Mouse (Mus musculus) neutrophil, adult 83 days (primary cell): ENCODE measurements around the gene Syvn1. TPM values are rescaled to one million over a fixed set of nuclear protein-coding genes. Genes with fewer than 3 reads are reported as not detected.

Experiments
- total RNA-seq, 2 experiments: library from RNA; stranded (reverse); gene quantifications; one replicate each; pipeline ENCODE4 v1.2.4; 2023

Gene Syvn1
- total RNA-seq, result 10 to 100 TPM; 40.0 to 42.7 TPM

DNA sequence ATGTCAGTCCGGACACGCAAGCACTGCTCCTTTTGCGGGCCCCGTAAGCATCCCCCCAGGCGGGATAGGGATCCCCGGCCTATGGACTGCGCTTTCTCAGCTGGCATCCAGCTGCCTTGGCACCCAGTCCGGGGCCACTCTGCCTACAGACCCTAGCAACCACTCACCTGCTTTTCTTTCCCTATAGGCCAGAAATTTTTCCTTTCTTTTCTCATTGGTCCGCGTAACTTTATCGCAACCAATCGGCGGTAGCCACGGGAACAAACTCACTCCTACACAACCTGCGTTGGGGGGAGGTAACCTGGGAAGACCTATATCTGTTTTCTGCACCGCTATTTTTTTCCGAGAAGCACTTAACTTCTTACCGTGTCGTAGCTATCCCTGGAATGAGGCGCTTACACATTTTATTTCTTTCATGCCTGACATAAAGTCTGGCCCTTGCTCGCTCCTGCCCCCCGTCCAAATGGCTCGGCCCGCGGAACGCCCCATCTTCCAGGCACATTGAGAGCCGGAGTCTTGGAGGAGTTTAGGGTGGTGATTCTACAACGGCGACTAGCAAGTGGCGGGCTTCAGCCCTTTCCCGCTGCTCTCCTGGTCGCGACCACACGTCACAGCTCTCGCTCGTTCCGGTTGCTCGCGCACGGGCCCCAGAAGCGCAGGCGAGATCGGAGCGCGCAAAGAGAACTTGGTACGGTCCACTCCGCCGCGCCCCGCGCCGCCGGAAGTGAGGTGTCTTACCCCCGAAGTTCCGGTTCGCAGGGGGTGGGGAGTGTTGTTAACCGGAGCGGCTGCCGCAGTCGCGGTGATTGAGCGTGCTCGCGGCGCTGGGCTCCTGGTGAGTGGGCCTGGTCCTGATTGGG lies at the start of gene Syvn1:
Gene Syvn1, plus strand, starts transcription at position 283 of the 860 bp plus-strand sequence.

DNA sequence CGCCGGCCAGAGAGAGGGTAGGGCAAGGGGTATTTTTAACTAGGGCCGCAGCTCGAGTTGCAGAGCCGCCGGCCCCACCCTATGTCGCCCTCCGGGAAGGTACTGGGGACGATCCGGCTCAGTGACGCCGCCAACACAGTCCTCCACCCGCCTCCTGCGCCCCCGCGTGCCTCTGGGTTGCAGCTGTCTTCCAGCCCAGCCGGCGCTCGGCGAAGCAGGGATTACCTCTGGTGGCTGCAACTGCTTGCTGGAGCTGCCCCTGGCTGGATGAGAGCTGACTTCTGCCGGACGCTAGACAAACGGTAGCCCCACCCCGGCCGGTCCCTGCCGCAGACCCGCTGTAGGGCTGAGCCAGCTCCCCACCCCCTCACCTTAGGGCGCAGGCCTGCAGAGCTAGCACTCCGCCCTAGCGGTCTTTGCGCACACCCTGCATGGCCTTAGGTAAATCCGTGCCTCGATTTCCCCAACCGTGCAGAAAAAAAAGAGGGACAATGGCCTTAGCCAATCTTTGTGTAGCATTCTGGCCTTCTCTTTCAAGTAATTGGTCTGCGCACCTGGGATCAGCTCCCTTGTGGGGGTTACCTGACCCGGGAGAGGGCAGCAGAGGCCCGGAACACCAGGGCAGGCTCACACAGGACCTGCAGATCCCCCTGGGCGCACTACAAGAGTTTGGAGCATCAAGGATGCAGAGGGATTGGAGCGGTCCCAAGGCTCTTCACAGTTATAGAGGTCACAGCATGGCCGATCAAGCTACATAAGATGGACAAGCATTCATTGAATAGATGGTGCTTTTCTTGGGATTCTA lies 30.7 kb upstream of the Syvn1 start, which contains the start of gene Capn1:
Gene Capn1, minus strand, starts transcription at position 387 of the 805 bp plus-strand sequence.

DNA sequence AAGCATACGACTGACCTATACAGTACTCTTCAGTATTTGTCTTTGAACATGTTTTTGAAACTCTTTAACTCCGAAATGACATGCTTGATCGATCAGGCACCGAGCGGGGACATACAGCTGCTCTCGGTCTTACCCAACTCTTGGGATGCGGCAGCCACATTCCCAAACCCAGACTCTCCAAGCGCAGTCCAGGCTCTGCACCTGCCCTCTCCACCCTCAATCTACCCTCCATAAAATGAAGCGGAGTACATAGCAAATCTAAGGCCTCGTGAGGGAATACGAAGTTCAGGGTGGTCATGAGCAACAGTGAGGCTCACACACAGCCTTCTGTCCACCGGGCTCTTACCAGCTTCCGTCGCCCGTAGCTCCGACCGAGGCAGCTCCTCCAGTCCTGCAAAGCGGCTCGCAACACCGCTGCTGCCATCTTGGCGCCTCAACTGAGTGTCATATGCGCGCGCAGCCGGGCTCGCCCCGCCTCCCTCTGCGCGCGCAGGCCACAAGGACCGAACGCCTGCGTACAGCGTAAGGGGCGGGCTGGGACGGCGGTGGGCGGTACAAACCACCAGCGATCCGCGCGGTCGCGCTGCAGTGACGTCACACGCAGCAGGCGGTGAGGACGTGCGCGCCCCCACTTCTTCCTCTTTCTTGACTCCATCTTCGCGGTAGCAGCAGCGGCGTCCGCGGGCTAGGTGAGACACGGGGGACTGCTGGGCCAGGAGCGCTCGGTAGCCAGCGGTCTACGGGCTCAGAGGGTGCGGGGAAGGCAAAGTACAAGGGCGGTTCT lies 11.1 kb downstream of the Syvn1 start, which contains the start of the genes Mrpl49 and Fau:
Gene Mrpl49, minus strand, starts transcription at position 473 of the 784 bp plus-strand sequence.
Gene Fau, plus strand, starts transcription at position 532 of the 784 bp plus-strand sequence.

DNA sequence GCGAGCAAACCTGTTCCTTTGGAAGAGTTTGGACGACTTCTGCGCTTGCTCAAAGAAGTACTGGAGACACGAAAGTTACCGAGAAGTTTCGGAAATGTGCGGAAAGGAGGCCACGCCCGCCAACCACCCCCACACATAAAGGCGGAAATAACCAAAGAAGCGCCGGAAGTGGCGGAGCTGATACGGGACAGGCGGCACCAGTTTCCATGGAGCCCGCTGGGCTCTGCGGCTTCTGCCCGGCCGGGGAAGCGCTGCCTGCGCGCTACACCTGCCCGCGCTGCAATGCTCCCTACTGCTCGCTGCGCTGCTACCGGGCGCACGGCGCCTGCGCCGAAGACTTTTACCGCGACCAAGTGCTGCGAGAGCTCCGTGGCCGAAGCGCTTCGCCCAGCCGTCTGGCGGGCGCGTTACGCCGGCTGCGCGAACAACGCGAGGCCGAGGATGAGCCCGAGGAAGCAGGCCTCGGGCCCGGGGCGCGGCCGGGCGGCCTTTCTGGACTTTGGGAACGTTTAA lies 14.7 kb downstream of the Syvn1 start, which contains the start of gene Znhit2:
Gene Znhit2, plus strand, starts transcription at position 172 of the 513 bp plus-strand sequence.

DNA sequence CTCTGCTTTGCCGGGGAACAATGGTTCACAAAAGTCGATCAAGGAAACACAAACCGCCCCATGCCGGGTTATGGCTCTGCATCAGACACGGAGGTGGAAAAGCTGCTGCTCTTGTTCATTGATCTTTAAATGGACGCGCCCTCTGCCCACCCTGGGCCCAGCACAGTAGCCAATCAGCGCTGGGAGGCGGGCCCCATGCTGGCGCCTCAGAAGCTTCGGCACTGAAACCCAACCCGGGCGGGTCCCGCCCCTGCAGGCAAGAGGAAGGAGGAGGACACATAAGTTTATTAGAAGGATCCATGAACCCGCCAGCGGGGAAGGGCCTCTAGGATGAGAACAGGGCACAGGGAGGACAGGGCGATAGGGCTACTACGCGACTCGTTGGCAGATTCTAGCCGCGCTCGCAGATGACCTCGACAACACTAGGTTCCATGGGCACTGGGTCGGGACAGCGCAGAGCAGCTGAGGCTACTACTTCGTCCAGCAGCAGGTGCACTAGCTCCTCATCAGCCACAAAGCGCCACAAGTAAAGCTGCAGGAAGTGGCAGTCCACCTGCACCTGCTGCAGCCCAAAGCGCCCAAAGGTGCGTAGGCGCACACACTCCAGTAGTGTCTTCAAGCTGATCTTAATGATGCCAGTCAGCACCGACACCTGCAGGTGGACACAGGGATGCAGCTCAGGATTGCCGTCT lies 21.5 kb downstream of the Syvn1 start, which contains the start of gene Tm7sf2:
Gene Tm7sf2, minus strand, starts transcription at position 650 of the 692 bp plus-strand sequence.

DNA sequence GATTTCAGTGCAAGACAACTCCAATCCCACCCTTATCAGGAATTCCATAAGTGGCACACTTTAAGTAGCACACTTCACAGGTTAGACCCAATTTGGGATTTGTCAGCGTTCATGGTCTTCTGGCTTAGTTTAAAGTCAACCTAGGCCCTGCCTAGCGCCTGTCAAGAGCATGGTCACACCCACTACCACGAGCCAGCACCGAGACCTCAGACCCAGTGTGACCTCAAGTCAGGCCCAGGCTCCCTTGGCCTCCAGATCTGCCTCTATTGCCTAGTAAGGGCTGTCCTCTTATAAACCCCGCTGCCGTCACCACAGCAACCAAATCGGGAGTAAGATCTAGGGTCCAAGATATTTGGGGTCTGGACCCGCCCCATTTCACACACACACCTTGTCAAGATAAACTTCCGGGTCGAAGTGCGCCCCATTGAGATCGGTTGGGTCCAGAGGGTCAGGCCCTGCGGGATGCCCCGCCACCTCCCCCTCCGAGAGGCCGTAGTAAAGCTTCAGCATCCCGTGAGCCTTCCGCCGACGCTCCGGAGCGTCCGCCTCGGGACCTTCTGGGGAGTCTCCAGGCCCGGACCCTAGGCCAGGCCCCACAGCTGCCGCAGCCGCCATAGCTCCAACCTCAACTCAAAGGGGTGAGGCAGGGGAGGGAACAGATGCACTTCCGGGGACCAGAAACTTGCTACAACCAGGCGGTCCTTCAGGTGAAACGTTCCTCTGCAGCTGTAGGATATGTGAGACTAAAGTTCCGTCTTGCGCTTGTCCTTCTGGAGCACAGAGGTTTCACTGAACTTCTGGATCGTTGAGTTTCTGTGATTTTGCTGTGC lies 30.4 kb downstream of the Syvn1 start, which contains the start of gene Vps51:
Gene Vps51, minus strand, starts transcription at position 668 of the 830 bp plus-strand sequence.

DNA sequence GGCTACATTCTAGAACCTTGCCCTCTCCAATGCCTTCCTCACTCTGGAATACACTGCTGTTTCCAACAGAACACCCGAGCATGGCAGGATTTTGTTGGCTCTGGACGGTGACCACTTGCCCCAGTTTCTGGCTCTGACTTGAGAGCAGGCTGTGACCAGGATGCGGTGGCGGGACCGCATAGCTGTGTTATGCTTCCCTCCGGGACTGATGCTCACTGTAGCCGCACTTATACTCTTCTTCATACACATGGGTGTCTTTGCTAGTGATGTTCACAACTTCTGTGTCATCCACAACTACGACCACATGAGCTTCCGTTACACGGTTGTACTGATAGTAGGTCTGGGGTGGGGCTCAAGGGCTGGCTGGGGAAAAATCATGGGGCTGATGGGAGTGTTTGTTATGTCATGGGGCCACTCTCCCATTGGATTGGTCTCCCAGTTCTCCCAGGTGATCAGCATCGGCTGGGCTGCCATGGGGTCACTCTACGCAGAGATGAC lies 33.7 kb downstream of the Syvn1 start, which contains the start of gene Tmem262:
Gene Tmem262, plus strand, starts transcription at position 51 of the 498 bp plus-strand sequence.

DNA sequence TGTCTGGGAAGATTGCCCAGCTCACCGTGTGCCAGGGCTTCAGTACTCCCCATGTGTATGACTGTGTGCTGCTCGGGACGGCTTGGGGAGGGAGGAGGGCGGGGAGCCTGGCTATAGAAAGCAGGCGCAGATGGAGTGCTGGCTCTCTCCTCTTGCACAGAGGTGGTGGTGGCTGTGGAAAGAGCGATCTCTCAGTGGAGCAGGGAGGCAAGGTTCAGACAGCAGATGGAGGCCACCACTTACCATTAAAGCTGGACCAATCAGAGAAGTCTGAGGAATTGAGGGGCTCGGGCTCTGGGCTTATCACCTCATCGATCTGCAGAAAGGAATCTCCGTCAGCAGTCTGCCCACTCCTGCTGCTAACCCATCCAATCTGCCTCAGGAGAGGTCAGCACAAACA lies 35.8 kb downstream of the Syvn1 start, which contains the start of gene Gm28374:
Gene Gm28374, minus strand, starts transcription at position 101 of the 400 bp plus-strand sequence.

DNA sequence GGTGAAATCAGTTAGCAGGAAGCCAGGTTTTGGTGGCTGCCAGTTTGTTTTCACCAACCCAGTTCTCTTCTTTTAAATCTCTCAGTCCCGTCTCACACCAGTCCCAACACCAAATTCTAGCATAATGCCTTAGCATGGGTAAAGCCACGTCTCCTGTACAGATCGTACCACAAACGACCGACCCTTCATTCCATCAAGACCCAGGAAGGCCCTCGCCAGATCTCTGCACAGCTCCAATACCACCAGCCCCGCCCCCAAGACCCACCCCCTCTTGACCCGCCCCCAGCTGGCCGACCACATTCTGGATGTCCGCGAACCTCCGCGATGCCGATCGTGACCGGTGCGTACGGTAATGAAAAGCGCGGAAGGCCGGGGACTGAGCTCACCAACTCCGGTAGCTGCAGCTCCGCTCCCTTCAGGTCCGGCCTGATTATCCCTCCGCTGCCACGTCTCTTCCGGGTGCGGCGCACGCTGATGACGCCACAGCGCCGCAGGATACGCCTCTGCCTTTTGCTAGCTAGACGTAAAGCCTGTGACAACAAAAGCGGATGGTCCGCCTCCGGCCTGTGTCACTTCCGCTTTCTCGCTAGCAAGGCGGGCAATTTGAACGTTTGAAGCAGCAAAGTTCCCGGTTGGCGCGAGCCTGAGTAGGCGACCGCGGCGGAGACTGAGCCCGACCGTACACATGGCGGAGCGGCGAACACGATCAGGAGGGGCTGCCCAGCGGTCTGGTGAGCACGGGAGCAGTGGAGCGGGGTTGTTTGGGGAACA lies 38.3 kb downstream of the Syvn1 start, which contains the start of the genes Zfpl1 and Cdca5:
Gene Zfpl1, minus strand, starts transcription at position 479 of the 771 bp plus-strand sequence.
Gene Cdca5, plus strand, starts transcription at position 506 of the 771 bp plus-strand sequence.

DNA sequence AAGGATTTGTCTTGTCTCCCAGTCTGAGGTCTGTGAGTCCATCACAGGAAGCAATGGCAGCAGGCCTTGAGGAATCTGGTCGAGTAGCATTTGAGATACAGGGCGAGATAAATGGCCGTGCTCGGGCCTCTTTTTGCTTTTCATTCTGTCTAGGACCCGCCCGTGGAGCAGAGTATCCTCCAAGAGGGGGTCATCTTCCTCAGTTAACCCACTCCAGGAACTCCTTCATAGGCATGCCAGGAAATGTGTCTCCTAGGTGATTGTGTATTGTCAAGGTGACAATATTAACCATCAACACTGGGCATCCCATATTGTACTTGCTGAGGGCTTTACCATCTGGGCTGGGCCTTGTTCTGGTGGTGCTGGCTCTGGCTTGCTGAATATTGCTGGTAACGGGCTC lies 47.7 kb downstream of the Syvn1 start, which contains the start of gene AC131692.1:
Gene AC131692.1, plus strand, starts transcription at position 301 of the 400 bp plus-strand sequence.

Other genes with a start within 250 kb of the Syvn1 start
- gene Frmd8, start 171.3 kb upstream of the Syvn1 start, total RNA-seq, result 10 to 100 TPM; 59.9 to 62.7 TPM
- 10 to 100 TPM; 48.2 to 55.2 TPM for gene Slc25a45, start 168.8 kb upstream of the Syvn1 start, total RNA-seq
- 1 to 10 TPM; 2.4 to 3.3 TPM for gene Tigd3, start 152.4 kb upstream of the Syvn1 start, total RNA-seq
- gene Dpf2, start 133.6 kb upstream of the Syvn1 start, total RNA-seq, result 100 to 1,000 TPM; 106 to 111 TPM
- gene Cdc42ep2, start 121.8 kb upstream of the Syvn1 start, total RNA-seq, result 1 to 10 TPM; 3.2 to 4.7 TPM
- gene Pola2, start 82.4 kb upstream of the Syvn1 start, total RNA-seq, result 10 to 100 TPM; 38.1 to 39.3 TPM
- gene Slc22a20, start 60.4 kb upstream of the Syvn1 start, total RNA-seq, result 1 to 10 TPM; 1.9 to 2.3 TPM
- 100 to 1,000 TPM; 242 to 264 TPM for gene Capn1, start 30.7 kb upstream of the Syvn1 start, total RNA-seq
- gene Mrpl49, start 11.2 kb downstream of the Syvn1 start, total RNA-seq, result 10 to 100 TPM; 15.5 to 17.7 TPM
- 1,000 to 10,000 TPM; 1,500 to 1,520 TPM for gene Fau, start 11.3 kb downstream of the Syvn1 start, total RNA-seq
- 10 to 100 TPM; 11.3 to 13.7 TPM for gene Znhit2, start 14.6 kb downstream of the Syvn1 start, total RNA-seq
- 10 to 100 TPM in 1 of 2 experiments, 1 to 10 TPM in 1; 9.7 to 10.8 TPM for gene Tm7sf2, start 21.8 kb downstream of the Syvn1 start, total RNA-seq
- gene Vps51, start 30.7 kb downstream of the Syvn1 start, total RNA-seq, result 10 to 100 TPM; 71.2 to 76.9 TPM
- gene Tmem262, start 33.5 kb downstream of the Syvn1 start, total RNA-seq, result not detected
- not detected for gene Gm28374, start 35.7 kb downstream of the Syvn1 start, total RNA-seq
- gene Zfpl1, start 38.4 kb downstream of the Syvn1 start, total RNA-seq, result 10 to 100 TPM; 23.8 to 26.0 TPM
- 10 to 100 TPM; 31.2 to 31.6 TPM for gene Cdca5, start 38.4 kb downstream of the Syvn1 start, total RNA-seq
- gene AC131692.1, start 47.8 kb downstream of the Syvn1 start, total RNA-seq, result 1 to 10 TPM; 1.2 to 2.0 TPM
- 1 to 10 TPM in 1 of 2 experiments, under 1 TPM in 1; 0.46 to 1.7 TPM for gene Naaladl1, start 59.2 kb downstream of the Syvn1 start, total RNA-seq
- 1 to 10 TPM; 6.6 to 7.2 TPM for gene Sac3d1, start 72.1 kb downstream of the Syvn1 start, total RNA-seq
- 10 to 100 TPM; 11.3 to 14.2 TPM for gene Snx15, start 81.7 kb downstream of the Syvn1 start, total RNA-seq
- gene Batf2, start 94.4 kb downstream of the Syvn1 start, total RNA-seq, result 1 to 10 TPM in 1 of 2 experiments, under 1 TPM in 1; 0.94 to 1.3 TPM
- gene Arl2, start 95.0 kb downstream of the Syvn1 start, total RNA-seq, result 10 to 100 TPM; 12.9 to 17.1 TPM
- gene Majin, start 137.8 kb downstream of the Syvn1 start, total RNA-seq, result not detected
- not detected for gene Gpha2, start 179.8 kb downstream of the Syvn1 start, total RNA-seq
- 10 to 100 TPM; 18.7 to 20.3 TPM for gene Ppp2r5b, start 189.3 kb downstream of the Syvn1 start, total RNA-seq
- gene Atg2a, start 195.1 kb downstream of the Syvn1 start, total RNA-seq, result 100 to 1,000 TPM in 1 of 2 experiments, 10 to 100 TPM in 1; 88.4 to 104 TPM
- 100 to 1,000 TPM; 198 to 207 TPM for gene Ehd1, start 230.1 kb downstream of the Syvn1 start, total RNA-seq